Mouse (Mus musculus): Measurements from ENCODE around the gene Fzd2.
"Not testable (repeated sequence)": the region's sequence is repeated elsewhere in the genome, so short reads cannot be mapped to it uniquely, and the experiment has no call there.

The Fzd2 gene

DNA sequence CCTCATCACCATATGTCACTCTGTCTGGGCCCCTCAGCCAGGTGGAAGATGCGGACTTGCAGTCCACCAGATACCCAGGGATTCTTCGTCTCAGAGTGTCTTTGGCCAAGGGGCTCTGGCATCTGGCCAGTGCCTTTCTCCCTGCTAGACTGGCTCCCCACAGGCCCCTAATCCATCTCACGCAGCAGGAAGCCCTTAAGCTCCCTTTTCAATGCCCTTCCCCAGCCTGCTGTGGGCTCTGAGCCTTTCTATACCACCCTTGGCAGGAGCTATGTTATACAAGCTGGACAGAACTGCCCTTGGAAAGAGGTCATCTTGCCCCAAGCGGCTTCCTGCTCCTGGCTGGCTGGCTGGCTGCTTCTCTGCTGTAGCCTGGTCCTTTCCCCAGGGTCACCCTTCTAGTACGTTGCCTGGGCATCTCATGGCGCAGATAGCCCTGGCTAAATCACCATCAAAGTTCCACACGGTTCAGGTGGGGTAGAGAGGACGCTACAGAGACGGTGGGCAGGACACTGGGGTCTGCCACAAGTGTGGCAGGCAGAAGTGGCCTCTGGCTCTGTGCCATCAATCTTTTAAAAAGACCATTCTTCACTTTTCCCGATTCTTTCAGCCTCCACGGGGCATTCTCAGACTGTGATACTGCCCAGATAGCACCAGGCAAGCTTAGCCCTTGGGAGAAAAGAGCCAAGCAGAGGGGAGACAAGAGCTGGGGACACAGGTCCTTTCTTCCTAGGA is 22.7 kb upstream of the Fzd2 start:
- DNase-seq = no peak

- DNase-seq = no peak
Measured at GRCm38 (mm10) chr11:102582016-102582610, 22.1 kb upstream of the Fzd2 start.

DNA sequence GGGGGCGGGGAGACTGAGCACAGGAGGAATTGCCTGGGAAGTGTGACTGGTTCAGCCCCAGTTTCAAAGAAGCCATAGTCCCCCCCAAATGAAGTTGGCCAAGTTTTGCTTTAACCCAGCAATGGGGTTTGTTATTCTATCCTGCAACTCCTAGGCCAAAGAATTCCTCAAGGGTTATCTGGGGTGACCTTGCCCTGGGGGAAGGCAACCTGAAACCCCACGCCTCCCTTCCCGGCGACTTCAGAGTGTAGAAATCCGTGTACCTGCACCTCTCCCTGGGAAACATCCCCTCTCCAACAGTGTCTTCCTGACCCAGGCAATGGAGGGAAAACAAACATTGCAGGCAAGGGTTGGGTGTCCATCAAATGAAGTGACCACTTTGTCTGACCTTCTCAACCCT is 21.5 kb upstream of the Fzd2 start:
- DNase-seq = no peak

GRCm38 (mm10) chr11:102586445-102587130 is 17.6 kb upstream of the Fzd2 start:
- DNase-seq = no peak

DNA sequence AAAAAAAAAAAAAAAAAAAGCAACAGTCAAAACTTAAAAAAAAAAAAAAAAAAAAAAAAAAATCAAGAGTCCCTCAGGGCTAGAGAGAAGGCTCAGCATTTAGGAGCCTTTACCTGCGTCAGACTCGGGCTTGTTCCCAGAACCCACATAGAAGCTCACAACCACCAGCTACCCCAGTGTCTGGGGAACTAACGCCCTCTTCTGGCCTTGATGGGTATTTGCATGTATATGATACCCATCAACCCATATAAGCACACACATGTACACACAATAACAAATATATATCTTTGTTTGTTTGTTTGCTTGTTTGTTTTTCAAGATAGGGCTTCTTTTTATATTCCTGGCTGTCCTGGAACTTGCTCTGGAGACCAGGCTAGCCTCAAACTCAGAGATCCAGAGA is 16.6 kb upstream of the Fzd2 start:
- no peak for DNase-seq

GRCm38 (mm10) chr11:102595341-102595820 is 8.8 kb upstream of the Fzd2 start:
- no peak for DNase-seq

- DNase-seq = no peak
Measured at GRCm38 (mm10) chr11:102599912-102600311, 4.3 kb upstream of the Fzd2 start.

DNA sequence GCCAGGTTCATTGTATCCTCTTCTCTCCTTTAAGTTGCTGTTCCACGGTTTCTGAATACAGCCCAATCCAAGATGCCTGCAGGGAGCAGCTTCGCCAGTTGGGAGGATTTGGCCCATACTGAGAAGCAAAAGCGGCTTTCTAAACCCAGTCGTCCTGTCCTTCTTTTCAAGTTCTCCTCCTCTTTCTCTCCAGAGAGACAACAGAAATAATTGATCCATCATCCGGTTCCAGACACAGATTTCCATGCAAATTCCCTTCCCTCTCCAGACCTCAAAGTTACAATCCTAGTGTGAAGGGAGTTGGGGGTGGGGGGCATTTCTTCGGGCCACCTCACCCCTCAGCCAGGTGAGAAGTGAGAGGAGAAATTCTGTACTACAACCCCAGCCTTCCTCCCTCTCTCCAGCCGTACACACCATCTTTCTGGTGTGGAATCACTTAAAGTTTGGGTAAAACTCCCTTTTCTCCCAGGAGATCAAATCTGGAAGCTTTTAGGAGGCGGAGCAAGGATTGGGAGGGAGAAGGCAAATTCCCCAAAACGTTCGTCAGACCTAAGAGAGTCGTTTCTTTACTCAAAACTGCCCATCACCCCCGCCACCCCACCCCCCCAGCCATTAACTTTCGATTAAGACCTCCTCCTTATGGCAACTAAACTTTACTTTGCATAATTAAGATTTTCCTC is 1.2 kb upstream of the Fzd2 start:
- no peak for DNase-seq

DNA sequence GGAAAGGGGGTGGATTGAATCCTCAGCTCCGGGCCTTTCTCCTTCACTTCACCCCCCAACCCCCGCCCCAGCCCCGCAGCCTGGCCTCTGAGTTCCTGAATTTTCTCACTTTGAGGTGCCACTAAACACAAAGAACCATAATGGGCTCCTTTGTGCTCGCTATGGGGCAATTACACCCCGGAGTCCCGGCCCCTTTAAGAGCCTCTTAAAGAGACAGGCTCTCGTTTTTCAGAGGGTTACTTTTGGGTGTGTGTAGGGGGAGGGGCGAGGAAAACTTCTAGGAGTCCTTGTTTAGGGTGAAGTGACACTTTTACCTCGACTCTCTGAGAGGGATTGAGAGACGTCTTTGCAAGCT is 723 bp upstream of the Fzd2 start:
- DNase-seq = no peak

GRCm38 (mm10) chr11:102604777-102605552 is 769 bp downstream of the Fzd2 start:
- no peak for DNase-seq

DNA sequence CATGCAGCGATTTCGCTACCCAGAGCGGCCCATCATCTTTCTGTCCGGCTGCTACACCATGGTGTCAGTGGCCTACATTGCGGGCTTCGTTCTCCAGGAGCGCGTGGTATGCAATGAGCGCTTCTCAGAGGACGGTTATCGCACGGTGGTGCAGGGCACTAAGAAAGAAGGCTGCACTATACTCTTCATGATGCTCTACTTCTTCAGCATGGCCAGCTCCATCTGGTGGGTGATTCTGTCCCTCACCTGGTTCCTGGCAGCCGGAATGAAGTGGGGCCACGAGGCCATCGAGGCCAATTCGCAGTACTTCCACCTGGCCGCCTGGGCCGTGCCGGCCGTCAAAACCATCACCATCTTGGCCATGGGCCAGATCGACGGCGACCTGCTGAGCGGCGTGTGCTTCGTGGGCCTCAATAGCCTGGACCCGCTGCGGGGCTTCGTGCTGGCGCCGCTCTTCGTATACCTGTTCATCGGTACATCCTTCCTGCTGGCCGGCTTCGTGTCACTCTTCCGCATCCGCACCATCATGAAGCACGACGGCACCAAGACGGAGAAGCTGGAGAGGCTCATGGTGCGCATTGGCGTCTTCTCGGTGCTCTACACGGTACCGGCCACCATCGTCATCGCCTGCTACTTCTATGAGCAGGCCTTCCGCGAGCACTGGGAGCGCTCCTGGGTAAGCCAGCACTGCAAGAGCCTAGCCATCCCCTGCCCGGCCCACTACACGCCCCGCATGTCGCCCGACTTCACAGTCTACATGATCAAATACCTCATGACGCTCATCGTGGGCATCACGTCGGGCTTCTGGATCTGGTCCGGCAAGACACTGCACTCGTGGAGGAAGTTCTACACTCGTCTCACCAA is 1.6 kb downstream of the Fzd2 start:
- DNase-seq = no peak

- DNase-seq = no peak
Measured at GRCm38 (mm10) chr11:102606751-102607171, 2.6 kb downstream of the Fzd2 start.

GRCm38 (mm10) chr11:102607201-102607600 is 3.0 kb downstream of the Fzd2 start:
- not testable (repeated sequence) for DNase-seq

DNA sequence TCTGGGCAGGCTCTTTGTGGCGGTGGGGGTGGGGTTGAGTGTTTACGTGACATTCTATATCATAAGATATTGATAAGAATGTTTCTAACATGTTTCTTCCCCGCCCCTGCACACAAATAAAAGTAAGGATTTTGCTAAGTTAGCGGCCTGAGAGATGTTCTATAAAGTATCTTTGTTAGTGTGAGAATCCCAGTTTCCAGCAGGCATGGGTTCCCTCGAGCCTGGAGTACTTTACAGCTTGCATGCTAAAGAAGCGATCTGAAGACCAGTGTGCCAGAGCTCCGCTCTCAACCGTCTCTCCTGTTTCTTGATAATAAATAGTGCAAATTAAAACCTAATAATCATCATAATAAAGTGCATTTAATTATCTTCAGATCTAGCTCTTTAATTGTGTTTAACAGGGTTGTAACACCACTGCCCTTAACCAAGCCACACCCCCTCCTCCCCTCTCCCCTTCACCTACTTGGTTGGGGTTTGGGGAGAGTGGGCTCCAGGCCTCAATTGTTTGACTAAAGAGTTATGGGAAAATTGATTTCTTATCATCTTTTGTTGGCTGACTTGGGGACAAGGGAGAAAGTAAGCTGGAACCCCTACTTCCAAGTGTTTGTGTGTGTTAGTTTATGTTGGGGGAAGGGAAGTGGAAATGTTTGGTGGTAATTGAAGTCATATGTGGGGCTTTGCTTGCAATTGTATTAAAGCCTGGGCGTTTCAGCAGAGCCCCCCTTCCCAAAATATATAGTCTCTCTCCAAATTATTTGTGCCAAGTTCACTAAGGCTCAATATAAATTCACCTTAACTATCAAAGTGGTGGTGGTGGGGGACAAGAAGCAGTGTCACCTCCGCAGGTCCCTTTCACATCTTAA is 3.7 kb downstream of the Fzd2 start:
- no peak for DNase-seq

GRCm38 (mm10) chr11:102608691-102609090 is 4.5 kb downstream of the Fzd2 start:
- no peak for DNase-seq

- DNase-seq = no peak
Measured at GRCm38 (mm10) chr11:102609483-102609882, 5.3 kb downstream of the Fzd2 start.

- DNase-seq = no peak
Measured at GRCm38 (mm10) chr11:102610260-102610659, 6.1 kb downstream of the Fzd2 start.

GRCm38 (mm10) chr11:102610675-102611316 is 6.6 kb downstream of the Fzd2 start:
- no peak for DNase-seq

GRCm38 (mm10) chr11:102611317-102611705 is 7.1 kb downstream of the Fzd2 start:
- no peak for DNase-seq

DNA sequence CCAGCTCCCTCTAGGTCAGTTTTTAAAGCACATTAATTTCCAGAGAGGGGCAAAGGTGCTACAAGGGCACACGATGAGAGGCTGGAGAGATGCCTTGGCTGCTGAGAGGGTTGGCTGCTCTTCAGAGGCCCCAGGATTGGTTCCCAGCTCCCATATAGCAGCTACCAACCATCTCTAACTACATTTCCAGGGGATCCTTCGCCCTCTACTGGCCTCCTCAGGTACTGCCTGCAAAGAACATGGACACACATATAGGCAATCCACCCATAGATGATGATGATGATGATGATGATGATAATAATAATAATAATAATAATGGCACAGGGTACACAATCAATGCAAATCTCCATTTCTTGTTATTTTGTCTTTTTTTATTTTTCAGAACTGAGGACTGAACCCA is 15.3 kb downstream of the Fzd2 start:
- DNase-seq = no peak

Data from cerebellum, adult 8-10 months (tissue).